Mouse (Mus musculus): ENCODE data around the gene Timmdc1. TPM values are rescaled to one million over a fixed set of nuclear protein-coding genes. Genes with fewer than 3 reads are reported as not detected.
A peak's percentile ranks its signal among the peaks of the same experiment; 100 is the strongest.
"Not testable (repeated sequence)": the region's sequence is repeated elsewhere in the genome, so short reads cannot be mapped to it uniquely, and the experiment has no call there.

Gene Timmdc1
- total RNA-seq, 2 experiments from 2014 or later, result 30.5 to 32.9 TPM

DNA sequence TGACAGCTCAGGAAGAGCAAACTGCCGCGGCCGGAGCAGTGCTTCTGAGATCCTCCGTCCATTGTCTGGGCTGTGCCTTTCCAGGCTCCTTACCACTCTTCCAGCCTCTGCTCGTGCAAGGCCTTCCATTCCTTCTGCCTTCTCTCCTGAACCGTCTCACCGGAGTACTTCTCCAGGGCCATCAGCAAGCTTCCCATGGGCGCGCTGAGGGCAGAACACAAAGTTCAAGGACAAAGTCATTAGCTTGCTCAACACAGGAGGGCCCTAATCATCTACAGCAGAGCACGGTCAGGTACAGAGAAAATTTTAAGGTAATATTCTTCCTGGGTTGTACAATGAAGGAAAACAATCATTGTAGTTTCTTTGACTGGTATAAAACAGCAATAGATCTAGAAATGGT lies 20.0 kb downstream of the Timmdc1 start:
- DNase-seq (ENCODE audit: low spot score in 2 of 2), result no peak

DNA sequence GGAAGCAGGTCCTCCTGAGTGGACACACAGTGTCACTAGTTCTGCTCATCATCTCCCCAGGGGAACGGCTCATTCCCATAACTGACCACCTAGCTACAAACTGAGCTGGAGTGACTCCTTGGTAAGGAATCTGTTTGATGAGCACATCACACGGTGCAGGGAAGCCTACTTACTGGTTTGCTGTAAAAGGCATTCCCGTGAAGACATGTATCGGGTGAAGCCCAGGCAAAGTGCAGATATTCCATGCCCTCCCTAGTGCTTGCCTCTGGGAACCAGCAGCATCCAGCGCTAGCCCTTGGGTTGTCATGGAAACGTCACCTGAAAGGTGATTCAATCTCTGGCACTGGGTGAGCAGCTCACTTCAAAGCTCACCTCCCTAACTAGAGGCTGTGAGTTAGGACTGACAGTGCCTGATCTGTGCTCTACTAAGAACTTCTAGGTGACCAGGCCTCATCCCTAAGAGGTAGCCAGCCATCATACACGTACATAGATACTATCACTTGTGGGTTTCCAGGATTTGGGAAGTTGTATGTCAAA lies 25.8 kb downstream of the Timmdc1 start:
- DNase-seq (ENCODE audit: low spot score in 2 of 2), result no peak

DNA sequence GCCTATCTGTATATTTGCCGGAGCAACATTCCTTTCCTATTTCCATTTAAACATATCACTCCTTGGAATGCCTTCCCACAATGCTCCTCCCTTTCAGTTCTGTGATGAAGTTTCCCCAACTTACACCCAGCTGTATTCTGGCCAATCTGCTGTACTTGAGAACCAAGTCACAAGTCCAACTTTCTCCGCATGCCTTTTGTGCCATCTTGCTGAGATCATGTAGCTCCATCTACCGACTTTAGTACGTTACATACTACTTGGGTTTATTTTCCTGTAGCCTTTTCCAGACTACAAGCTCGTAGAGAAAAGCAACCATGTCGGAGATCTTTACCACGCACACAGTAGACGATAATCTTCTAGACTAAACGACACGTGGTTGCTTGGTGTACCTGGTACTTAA lies 28.6 kb downstream of the Timmdc1 start:
- no peak for DNase-seq (ENCODE audit: low spot score in 2 of 2)

DNA sequence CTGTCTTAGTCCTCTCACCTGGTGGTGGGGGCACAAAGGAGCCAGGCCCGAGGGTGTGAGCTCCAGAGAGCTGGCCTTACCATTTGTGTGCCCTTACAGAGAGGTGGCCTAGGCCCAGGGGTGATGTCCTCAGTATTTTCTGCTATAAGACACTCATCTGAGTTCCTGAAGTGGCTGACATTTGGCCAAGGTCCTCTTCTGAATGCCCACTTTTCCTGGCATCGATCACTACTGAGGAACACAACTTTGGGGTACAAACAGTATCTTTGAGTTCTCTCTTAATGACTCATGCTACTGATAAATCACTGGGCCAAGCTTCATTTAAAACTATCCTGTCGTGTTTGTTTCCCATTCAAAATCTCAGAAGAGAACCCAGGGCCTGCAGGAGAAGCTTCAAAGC lies 29.9 kb downstream of the Timmdc1 start:
- no peak for DNase-seq (ENCODE audit: low spot score in 2 of 2)

DNA sequence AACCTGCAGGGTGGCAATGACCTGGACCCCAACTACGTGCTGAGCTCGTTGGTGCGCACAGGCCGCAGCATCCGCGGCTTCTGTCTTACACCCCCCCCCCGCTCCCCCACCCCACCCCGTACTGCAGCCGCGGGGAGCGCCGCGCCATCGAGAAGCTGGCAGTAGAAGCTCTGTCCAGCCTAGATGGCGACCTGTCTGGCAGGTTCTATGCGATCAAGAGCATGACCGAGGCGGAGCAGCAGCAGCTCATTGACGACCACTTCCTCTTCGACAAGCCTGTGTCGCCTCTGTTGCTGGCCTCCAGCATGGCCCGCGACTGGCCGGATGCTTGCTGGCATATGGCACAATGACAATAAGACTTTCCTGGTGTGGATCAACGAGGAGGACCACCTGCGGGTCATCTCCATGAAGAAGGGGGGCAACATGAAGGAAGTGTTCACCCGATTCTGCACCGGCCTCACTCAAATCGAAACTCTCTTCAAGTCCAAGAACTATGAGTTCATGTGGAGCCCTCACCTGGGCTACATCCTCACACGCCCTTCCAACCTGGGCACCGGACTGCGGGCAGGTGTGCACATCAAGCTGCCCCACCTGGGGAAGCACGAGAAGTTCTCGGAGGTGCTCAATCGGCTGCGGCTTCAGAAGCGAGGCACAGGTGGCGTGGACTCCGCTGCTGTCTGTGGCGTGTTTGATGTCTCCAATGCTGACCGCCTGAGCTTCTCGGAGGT lies 38.7 kb downstream of the Timmdc1 start:
- no peak for DNase-seq (ENCODE audit: low spot score in 2 of 2)

DNA sequence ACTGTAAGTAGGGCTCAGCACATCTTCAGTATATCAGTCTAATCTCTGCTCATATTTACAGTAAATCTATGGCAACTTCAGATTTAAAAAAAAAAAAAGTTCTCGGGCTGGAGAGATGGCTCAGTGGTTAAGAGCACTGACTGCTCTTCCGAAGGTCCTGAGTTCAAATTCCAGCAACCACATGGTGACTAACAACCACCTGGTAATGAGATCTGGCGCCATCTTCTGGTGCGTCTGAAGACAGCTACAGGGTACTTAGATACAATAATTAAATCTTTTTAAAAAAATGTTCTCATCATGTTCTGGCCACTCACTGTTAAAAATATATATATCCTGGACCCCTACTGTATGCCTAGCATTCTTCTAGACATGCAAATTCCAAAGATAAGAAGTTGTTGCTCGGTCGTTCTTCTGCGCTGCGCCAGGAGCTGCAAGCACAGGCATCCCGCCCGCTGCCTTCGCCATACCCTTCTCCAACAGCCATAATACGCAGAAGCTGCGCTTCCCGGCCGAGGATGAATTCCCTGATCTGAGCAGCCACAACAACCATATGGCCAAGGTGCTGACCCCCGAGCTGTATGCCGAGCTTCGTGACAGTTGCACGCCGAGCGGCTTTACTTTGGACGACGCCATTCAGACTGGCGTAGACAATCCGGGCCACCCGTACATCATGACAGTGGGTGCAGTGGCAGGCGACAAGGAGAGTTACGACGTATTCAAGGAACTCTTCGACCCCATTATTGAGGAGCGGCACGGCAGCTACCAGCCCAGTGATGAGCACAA lies 39.5 kb downstream of the Timmdc1 start:
- peak in 1 of 2 experiments; percentile 32 for DNase-seq (ENCODE audit: low spot score in 2 of 2)

DNA sequence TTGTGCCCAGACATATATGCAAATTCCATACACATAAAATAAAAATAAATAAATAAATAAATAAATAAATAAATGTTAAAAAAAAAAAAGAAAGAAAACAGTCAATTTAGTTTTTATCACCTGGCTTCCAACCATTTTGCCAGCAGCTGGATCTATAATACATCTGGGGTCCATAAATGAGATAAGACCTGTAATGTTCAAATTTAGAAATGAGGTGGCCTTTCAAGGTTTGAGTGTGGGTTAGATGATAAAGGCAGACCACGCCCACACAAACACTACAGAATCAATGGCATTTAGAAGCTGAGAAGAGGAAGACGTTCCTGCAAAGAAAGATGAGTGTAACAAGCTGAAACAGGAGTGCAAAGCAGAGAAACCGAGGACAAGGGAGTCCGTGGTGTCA lies 41.1 kb downstream of the Timmdc1 start:
- DNase-seq (ENCODE audit: low spot score in 2 of 2), result no peak

DNA sequence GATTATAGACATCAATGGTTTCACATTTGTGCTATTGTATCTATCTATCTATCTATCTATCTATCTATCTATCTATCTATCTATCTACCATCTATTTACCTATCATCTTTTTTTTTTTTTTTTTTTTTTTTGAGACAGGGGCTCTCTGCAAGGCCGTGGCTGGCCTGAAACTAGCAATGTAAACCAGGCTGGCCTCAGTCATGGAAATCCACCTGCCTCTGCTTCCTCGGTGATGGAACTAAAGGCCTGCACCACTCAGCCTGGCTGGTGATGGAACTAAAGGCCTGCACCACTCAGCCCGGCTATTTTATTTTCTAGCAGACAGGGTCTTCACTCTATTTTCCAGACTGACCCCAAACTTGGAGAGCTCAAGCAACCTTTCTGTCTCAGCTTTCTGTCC lies 44.2 kb downstream of the Timmdc1 start:
- no peak for DNase-seq (ENCODE audit: low spot score in 2 of 2)

DNA sequence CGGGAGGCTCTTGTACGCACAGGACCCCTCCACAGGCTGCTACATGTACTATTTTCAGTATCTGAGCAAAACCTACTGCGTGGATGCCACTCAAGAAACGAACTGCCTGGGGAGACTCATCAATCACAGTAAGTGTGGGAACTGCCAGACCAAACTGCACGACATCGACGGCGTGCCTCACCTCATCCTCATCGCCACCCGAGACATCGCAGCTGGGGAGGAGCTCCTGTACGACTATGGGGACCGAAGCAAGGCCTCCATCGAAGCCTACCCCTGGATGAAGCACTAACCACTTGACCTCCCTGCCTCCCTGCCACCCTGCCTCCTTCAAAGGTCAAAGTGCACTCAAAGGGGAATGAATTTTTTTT lies 45.2 kb downstream of the Timmdc1 start:
- not testable (repeated sequence) for DNase-seq (ENCODE audit: low spot score in 2 of 2)

DNA sequence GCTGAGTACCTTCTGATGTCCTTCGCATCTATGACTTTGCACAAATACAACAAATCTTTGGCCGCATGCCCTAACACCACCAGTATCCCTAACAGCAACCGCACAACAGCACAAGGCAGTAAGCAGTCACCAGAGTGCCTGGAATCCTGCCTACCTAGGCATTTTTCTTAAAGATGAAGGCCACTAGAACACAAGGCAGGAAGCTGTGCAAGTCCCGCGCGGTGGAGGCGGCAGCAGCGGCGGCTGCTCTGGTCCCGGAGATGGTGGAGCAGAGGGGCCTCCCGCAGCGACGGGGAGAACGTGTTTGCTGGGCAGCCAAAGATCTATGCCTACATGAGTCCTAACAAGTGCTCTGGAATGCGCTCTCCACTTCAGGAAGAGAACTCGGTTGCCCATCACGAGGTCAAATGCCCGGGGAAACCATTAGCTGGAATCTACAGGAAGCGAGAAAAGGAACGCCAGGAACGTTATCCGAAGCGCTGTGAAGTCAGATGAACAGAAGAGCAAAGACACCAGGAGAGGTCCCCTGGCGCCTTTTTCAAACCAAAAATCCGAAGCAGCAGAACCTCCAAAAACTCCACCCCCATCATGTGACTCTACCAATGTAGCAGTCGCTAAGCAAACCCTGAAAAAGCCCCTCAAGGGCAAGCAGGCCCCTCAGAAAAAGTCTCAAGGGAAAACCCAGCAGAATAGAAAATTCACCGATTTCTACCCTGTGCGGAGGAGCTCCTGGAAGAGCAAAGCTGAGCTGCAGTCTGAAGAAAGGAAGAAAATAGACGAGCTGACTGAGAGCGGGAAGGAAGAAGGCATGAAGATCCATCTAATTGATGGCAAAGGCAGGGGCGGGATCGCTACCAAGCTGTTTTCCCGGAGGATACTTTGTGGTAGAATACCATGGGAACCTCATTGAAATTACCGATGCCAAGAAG lies 45.9 kb downstream of the Timmdc1 start:
- peak; percentile 30 for DNase-seq (ENCODE audit: low spot score in 2 of 2)

DNA sequence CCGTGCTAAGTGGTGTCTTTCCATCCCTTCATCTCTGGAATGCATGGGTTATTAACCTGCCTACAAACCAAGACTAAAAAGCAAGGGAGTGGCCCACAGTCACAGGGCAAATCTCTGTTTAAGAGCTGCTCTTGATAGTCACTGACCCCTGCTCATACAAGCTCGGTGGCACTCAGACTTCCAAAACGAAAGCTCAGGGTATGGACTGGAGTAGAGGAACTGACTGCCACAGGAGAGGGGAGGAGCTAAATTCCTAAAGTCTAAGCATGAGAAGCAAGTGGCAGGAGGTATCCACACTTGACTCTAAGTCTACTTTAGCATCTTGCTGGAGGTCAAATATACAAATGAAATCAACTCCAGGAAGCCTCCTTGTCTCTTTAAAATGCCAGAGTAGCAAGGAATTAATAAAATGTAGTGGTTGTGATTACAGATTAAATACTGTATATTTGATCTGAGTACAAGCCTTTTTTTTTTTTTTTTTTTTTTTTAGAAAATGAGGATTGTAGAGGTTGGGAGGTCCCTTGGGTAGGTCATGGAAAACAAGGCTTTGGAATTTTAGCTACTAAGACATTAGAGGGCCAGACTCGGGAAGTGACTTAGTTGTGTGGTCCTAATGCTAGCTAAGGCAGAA lies 46.7 kb downstream of the Timmdc1 start:
- DNase-seq (ENCODE audit: low spot score in 2 of 2), result no peak

DNA sequence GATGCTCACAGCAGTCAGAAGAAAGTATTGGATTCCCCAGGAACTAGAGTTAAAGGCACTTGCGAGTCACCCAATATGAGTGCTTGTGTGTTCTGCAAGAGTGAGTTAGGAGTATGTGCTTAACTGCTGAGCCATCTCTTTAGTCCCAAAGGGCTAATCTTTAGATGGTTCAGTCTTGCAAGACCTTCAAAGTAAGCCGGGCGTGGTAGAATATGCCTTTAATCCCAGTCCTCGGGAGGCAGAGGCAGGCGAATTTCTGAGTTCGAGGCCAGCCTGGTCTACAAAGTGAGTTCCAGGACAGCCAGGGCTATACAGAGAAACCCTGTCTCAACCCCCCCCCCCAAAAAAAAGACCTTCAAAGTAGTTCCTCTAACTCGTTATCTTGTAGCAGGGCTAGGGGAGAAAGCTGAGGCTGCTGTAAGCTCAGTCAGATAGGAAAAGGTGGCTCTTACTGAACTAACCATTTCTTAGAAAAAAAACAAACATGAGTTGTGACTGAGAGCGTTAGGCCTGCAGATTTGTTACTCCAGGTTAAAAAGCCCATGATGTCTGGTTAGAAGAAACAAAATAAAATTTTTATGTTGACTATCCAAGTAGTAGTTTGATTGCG lies 47.7 kb downstream of the Timmdc1 start:
- DNase-seq (ENCODE audit: low spot score in 2 of 2), result no peak

DNA sequence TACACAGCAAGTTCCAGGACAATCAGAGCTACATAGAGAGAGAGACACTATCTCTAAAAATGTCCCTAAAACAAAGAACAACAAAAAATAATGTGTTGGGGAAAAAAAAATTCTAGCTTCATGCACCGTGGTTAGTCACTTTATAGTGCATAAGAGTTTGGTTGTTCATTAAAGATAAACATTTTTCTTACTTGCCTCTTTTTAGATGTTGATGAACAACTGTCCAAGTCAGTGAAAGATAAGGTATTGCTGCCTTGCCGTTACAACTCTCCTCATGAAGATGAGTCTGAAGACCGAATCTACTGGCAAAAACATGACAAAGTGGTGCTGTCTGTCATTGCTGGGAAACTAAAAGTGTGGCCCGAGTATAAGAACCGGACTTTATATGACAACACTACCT lies 48.8 kb downstream of the Timmdc1 start:
- no peak for DNase-seq (ENCODE audit: low spot score in 2 of 2)

DNA sequence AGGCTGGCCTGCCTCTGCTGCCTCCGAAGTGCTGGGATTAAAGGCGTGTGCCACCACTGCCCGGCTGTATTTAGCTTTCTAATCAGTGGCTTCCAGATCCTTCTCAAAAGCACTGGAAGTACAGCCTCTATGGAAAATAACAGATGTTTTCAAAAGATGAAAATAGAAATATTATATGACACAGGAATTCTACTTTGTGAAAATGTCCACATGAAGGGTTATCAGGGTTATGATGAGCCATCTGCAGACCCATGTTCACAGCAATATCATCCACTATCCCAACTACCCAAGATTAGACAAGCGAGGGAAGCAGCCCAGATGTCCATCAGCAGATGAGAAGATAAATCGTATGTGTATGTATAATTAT lies 50.0 kb downstream of the Timmdc1 start:
- DNase-seq (ENCODE audit: low spot score in 2 of 2), result no peak

DNA sequence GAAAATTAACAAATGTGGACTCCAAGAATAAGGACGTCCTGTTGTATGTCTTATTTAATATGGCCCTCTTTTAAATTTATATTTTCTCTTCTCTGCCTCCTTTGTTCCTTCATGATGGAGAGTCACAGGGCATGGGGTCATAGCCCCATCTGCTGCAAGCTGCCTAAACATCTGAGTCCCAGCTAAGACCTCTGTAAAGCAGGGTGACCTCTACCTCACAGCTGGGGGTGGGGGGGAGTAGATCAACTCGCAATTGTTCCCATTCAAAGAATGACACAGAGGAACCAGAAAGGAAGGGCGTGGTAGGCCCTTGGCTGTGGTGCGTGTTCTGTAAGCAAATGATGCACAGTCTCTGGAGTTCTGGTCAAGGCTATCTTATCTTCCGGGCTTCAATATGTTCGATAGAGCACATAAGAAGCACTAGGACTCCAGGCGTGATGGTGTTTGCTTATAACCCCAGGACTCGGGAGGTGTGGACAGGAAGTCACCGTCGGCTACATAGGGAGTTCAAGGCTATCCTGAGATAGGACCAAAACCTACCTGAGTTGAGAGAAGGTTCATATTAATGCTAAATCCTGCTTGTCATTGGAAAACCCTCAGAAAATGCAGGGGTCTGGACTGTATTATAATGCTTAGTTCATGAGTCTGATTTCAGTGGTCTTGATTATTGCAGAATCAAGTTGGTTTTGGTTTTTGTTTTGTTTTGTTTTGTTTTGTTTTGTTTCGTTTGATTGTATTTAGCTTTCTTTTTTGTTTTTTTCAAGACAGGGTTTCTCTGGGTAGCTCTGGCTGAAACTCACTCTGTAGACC lies 50.6 kb downstream of the Timmdc1 start:
- DNase-seq (ENCODE audit: low spot score in 2 of 2), result no peak

DNA sequence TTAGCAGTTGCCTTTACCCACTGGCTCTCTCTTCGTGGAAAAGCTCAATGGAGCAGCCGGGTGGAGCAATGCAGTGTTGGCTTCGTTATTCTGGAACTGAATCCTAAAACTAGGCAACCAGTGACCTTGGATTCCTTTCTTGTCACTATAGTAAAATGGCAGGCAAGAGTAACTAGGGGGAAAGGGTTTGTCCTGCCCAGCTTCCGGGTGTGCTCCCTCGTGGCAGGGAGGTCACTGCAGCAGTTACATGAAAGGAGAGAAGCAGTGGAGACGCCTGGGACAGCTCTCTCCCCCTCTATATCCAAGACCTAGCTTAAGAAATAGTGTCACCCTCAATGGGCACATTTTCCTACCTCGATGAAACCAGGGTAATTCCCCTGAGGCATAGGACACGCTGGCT lies 53.0 kb downstream of the Timmdc1 start:
- DNase-seq (ENCODE audit: low spot score in 2 of 2), result no peak

DNA sequence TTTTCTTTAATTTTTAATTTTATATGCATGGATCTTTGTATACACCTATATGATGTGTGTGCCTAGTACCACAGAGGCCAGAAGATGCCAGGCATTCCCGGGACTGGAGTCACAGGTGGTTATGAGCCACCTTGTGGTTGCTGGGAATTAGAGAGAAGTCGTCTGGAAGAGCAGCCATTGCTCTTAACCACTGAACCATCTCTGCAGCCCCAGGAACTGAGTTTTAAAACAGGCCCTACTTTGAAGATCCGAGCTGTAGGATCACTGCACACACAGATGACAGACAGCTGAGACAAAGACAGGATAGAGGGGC lies 53.8 kb downstream of the Timmdc1 start:
- no peak for DNase-seq (ENCODE audit: low spot score in 2 of 2)

DNA sequence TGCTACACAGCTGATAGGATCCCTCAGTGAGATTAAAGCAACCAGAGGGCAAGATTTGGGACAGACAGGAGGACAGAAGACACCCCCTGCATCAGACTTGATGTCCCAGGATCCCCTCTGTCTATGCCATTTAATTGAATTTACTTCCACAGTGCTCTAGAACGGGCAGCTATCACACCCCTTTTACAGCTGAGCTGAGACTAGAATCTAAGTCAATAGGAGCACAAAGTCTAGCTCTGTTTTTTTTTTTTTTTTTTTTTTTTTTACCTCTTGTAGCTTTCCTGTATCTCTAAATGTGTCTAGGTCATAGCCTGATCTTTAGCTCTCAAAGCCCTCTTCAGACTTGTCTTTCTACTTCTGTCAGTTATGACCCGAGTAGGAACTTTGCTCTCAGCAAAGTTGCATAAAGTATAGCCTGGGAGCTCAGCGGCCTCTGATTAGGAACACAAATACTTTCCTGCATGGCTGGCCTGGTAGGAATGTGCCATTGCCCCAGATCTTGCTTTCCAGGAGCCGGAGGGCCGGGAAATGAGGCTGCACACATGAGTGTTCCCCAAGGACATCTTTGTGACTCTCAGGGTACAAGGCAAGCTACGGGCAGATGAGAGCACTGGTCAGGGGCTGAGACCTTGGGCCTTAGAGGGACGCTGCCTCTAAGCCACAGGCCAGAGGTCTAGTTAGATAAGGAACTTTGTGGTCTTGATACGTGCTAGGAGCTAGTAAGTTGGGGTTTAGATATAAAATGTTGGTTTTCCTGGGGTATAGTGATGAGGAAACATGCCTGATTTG lies 54.4 kb downstream of the Timmdc1 start:
- no peak for DNase-seq (ENCODE audit: low spot score in 2 of 2)
